Mouse (Mus musculus) erythroblast, embryonic 14.5 days (primary cell): ENCODE data around the gene Polr2g. TPM values are rescaled to one million over a fixed set of nuclear protein-coding genes. Genes with fewer than 3 reads are reported as not detected.
A peak's percentile ranks its signal among the peaks of the same experiment; 100 is the strongest.

Experiments used
- H3K27me3 ChIP-seq: 2 replicates; pipeline ENCODE4 v1.6.1; 2012; ENCODE audit warnings: inconsistent platforms; ENCODE audit not compliant: control insufficient read depth
- H3K36me3 ChIP-seq: 2 replicates; pipeline ENCODE4 v1.6.1; 2012; ENCODE audit warnings: mild to moderate bottlenecking, inconsistent platforms; ENCODE audit not compliant: control insufficient read depth
- H3K4me1 ChIP-seq: 2 replicates; pipeline ENCODE4 v1.6.1; 2012; ENCODE audit warnings: inconsistent platforms; ENCODE audit not compliant: control insufficient read depth
- H3K4me3 ChIP-seq: replicated peaks from 2 replicates; pipeline ENCODE3; 2012; ENCODE audit warnings: moderate library complexity, mild to moderate bottlenecking, inconsistent platforms
- H3K9me3 ChIP-seq: 2 replicates; pipeline ENCODE4 v1.6.1; 2012; ENCODE audit warnings: low read length, inconsistent platforms, mixed read lengths; ENCODE audit not compliant: control insufficient read depth
- GATA1 ChIP-seq: IDR thresholded peaks from 2 replicates; pipeline ENCODE4 v1.6.1; 2012; ENCODE audit warnings: low read length, inconsistent platforms, mixed read lengths
- TAL1 ChIP-seq: IDR thresholded peaks from 3 replicates; pipeline ENCODE4 v1.6.1; 2012; ENCODE audit warnings: low read length, inconsistent platforms, mixed read lengths
- polyA plus RNA-seq: library from polyadenylated mRNA; stranded (reverse); fragments of >175 nt; gene quantifications from 2 replicates; pipeline ENCODE4 v1.2.3, GENCODE M21; 2012

Polr2g gene
- polyA plus RNA-seq, 1 experiment: 0.36 TPM

DNA sequence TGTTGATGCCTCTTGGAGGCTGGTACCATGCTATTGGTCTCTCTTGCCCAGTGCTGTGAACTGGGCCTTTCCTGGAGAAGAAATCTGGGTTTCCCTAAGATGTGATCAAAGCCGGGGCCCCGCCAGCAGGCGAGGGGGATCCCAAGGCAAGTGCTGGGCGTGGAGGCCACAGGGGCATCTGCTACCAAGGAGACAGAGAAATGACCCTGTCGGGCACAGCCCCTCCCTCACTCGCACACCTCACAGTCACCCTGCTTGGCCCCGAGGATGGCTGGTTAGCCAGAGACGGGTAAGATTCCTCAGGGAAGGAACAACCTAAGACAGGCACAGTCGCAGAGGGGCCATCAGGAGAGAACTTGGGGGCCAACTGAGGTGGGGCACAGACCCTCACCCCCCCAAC lies 32.8 kb downstream of the Polr2g start:
- peaks cover 97% of the 10 kb centered on the region for H3K36me3 ChIP-seq
- peaks cover 3% of the 10 kb centered on the region; the same call in 1 of the 2 replicates for H3K27me3 ChIP-seq
- TF ChIP-seq TAL1 (no peak), GATA1 (no peak)
- peaks cover 6% of the 10 kb centered on the region for H3K4me1 ChIP-seq
- H3K9me3 ChIP-seq: peaks cover 15% of the 10 kb centered on the region
- no peak overlapping the region for H3K4me3 ChIP-seq

DNA sequence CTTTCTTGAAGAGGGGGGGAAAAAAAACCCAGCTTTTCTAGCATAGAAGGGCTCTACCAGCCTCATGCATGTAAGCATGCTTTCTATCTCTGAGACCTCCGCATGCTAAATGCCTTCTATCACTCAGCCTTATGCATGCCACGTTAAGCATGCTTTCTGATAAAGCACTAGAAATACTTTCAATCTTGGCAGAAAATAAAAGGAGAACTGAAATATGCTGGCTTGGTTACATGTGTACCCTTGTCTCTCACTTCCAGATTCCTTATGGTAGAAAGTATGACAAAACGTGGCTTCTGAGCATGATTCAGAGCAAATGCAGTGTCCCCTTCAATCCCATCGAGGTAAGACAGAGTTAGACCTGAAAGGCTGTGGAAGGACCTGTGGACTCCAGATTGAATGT lies 35.1 kb downstream of the Polr2g start:
- TF ChIP-seq GATA1 (no peak), TAL1 (no peak)
- H3K9me3 ChIP-seq: peaks cover 15% of the 10 kb centered on the region
- H3K36me3 ChIP-seq: peaks cover 82% of the 10 kb centered on the region
- no peak overlapping the region for H3K4me3 ChIP-seq
- peaks cover 13% of the 10 kb centered on the region for H3K4me1 ChIP-seq
- H3K27me3 ChIP-seq: peaks cover 3% of the 10 kb centered on the region; the same call in 1 of the 2 replicates

DNA sequence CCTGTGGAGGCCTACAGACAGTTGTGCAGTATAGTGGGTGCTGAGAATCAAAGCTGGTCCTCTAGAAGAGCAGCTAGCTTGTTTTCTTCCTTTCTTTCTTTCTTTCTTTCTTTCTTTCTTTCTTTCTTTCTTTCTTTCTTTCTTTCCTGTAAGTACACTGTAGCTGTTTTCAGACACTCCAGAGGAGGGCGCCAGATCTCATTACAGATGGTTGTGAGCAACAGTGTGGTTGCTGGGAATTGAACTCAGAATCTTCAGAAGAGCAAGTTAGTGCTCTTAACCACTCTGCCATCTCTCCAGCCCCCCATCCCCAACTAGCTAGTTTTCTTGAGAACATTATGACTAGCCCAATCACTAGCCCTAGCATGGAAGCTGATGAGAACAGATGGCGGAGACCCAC lies 37.6 kb downstream of the Polr2g start:
- TF ChIP-seq TAL1: no peak
- TF ChIP-seq GATA1: no peak
- Histone ChIP-seq H3K9me3 (peaks cover 12% of the 10 kb centered on the region), H3K36me3 (peaks cover 61% of the 10 kb centered on the region)

DNA sequence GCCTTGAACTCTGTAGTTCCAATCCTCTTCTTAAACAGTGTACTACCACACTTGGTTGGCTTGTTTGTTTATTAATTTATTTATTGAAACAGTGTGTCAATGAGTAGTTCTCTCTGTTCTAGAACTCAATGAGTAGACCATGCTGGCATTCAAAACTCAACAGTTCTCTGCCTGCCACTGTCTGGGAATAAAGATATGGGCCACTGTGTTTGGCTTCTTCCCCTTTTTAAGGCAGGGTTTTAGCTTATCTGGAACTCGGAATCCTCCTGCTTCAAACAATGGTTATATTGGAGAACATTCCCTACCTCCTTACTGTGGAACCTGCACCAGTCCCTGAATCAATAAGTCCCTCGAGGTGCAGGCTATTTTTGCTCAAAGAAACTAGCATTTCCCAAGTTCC lies 39.5 kb downstream of the Polr2g start:
- no peak for TF ChIP-seq TAL1
- TF ChIP-seq GATA1: no peak
- peak overlapping the region; percentile 73 for H3K4me3 ChIP-seq
- no peaks in the 10 kb centered on the region for H3K9me3 ChIP-seq
- peaks cover 36% of the 10 kb centered on the region for H3K4me1 ChIP-seq
- H3K27me3 ChIP-seq: no peaks in the 10 kb centered on the region
- H3K36me3 ChIP-seq: peaks cover 61% of the 10 kb centered on the region

More for the DNA sequence above, 37.6 kb downstream of the Polr2g start:
- H3K27me3 ChIP-seq: peaks cover 3% of the 10 kb centered on the region; the same call in 1 of the 2 replicates
- no peak overlapping the region for H3K4me3 ChIP-seq
- peaks cover 25% of the 10 kb centered on the region for H3K4me1 ChIP-seq

DNA sequence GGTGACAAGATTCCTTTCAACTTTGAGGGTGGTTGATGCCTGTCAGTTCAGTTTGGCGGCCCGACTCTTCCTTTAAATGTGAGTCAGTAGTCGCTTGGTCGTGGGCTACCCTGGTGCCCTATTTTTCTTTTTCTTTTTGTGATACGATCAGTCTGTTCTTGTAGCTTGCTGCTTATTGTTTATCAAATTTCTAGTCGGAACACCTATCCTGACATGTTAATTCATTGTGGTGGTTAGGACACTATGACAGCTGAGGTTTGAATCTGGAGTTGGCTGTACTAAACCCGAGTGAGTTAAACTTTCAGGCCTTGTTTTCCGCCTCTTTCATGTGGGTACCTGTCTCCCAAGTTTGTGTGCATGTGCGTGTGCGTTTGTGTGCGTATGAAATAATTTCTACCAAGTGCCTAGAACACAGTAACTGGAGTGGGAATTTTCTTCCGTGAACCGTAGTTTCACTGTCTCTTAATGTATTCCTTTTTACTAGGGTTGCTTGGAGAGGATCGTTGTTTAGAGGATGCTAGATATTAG lies 40.8 kb downstream of the Polr2g start:
- H3K9me3 ChIP-seq: no peaks in the 10 kb centered on the region
- peaks cover 61% of the 10 kb centered on the region for H3K36me3 ChIP-seq
- peaks cover 37% of the 10 kb centered on the region for H3K4me1 ChIP-seq
- H3K4me3 ChIP-seq: peak overlapping the region; percentile 73
- no peak for TF ChIP-seq GATA1
- TF ChIP-seq TAL1: no peak
- H3K27me3 ChIP-seq: no peaks in the 10 kb centered on the region

DNA sequence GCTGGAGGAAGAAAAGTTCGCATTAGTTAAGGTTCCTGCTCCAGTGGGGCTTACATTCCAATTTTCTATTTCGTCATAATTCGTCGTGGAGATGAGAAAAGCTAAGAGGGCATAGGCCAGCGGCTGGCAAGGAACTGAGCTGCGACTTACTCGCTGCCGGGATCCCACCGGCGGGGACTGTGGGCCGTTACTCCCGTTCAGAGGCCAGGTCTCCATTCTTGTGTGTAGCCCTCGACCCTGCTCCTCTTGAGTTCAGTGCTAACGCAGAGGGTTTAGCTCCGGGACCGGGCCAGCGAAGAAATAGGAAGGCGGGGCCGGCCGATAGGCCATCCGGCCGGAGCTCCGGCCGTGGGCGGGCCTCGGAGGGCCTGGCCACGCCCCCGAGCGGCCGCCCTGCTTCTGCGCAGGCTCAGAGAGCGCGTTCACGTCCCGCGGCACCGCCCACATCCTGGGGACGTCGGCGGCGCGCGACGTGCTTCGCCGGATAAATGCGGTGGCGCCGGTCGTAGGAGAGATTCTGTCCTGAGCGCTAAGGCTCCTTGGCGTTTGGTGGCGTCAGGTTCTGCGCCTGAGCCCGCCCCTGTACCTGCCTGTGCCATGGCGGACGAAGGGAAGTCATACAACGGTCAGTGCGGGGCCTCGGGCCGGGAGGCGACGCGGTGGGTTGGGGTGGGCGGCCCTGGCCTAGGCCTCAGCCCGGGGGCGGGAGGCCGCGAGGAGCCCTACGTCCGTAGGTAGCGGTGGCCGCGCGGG lies 41.6 kb downstream of the Polr2g start, which contains the start of gene Nxf1:
Nxf1 (plus strand) TSS at position 439 of the 753 bp plus-strand sequence.
- Histone ChIP-seq H3K36me3 (peaks cover 61% of the 10 kb centered on the region), H3K27me3 (no peaks in the 10 kb centered on the region), H3K9me3 (no peaks in the 10 kb centered on the region), H3K4me1 (peaks cover 37% of the 10 kb centered on the region), H3K4me3 (peak within 1 kb of the TSS; percentile 73)
- TF ChIP-seq GATA1: no peak
- TF ChIP-seq TAL1: no peak

DNA sequence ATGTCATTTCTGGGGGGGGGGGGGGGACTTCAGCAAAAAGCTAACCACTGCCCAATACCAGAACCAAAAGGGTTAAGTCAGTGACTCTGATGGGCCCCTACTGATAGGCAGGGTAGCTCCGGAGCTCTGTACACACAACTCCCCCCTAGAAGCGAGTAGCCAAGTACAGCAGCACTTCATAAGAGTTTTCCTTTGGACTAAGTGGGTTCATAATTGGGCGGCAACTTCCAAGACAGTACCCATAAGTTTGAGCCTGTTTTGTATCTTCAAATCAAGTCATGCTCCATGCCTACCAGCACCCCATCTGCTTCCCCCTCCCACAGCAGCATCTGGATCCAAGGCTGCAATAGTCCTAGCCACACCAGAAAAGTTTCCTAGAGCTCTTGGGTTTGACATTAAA lies 42.7 kb downstream of the Polr2g start:
- Histone ChIP-seq H3K9me3 (no peaks in the 10 kb centered on the region), H3K4me3 (peak overlapping the region; percentile 73), H3K4me1 (peaks cover 37% of the 10 kb centered on the region), H3K27me3 (no peaks in the 10 kb centered on the region), H3K36me3 (peaks cover 63% of the 10 kb centered on the region)
- TF ChIP-seq GATA1: no peak

DNA sequence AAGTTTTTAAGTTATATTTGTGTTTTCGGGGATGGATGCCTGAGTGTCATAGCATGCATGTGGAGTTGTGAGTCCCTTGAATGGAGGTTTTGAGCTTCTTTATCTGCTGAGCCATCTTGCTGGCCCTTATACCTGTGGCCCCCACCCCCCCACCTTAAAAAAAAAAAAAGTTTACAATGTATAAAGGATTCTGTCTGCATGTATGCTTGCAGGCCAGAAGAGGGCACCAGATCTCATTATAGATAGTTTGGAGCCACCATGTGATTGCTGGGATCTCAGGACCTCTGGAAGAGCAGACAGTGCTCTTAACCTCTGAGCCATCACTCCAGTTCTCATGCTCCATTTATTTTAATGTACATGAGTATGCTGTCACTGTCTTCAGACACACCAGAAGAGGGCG lies 51.0 kb downstream of the Polr2g start:
- Histone ChIP-seq H3K36me3 (peaks cover 98% of the 10 kb centered on the region), H3K4me1 (peaks cover 11% of the 10 kb centered on the region), H3K27me3 (no peaks in the 10 kb centered on the region), H3K9me3 (no peaks in the 10 kb centered on the region), H3K4me3 (no peak overlapping the region)
- TF ChIP-seq GATA1 (no peak), TAL1 (no peak)

DNA sequence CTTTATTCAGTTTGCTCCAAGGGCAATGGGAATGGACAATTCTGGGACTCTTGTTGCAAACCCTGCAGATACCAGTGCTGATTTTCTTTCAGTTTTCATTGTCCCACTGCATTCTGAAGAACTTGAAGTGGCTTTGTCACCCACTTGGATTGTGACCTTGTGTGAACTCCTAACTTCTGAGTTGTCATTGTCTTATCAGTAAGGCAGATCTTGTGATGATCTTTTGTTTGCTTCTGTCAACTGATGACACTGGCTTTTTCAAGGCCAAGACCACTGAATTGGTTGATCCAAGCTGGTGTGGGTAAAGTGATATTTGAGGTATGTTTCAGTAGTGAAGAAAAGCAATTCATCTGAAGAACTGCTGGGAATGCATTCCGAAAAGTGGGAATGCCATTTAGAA lies 53.0 kb downstream of the Polr2g start:
- Histone ChIP-seq H3K4me3 (no peak overlapping the region), H3K27me3 (no peaks in the 10 kb centered on the region), H3K36me3 (peaks cover 85% of the 10 kb centered on the region), H3K9me3 (no peaks in the 10 kb centered on the region), H3K4me1 (peaks cover 24% of the 10 kb centered on the region)
- TF ChIP-seq TAL1 (no peak), GATA1 (peak; percentile 85)

Other genes starting within 250 kb of the Polr2g start
- 0.01 TPM in 1 of 2 replicates, not detected in the other for gene Slc22a8, start 207.3 kb downstream of the Polr2g start, polyA plus RNA-seq
- gene Slc22a6, start 180.5 kb downstream of the Polr2g start, polyA plus RNA-seq: not detected in 2 replicates
- gene Chrm1, start 134.8 kb downstream of the Polr2g start, polyA plus RNA-seq: 0.01 TPM in 1 of 2 replicates, not detected in the other
- 33.5 and 37.4 TPM in 2 replicates for gene Slc3a2, start 75.2 kb downstream of the Polr2g start, polyA plus RNA-seq
- gene Wdr74, start 62.8 kb downstream of the Polr2g start, polyA plus RNA-seq: 1.7 and 2.5 TPM in 2 replicates
- not detected in 2 replicates for gene 1700092M07Rik, start 57.9 kb downstream of the Polr2g start, polyA plus RNA-seq
- 3.3 and 3.6 TPM in 2 replicates for gene Stx5a, start 57.2 kb downstream of the Polr2g start, polyA plus RNA-seq
- gene Nxf1, start 41.5 kb downstream of the Polr2g start, polyA plus RNA-seq: 2.9 and 3.0 TPM in 2 replicates
- gene Tmem223, start 27.6 kb downstream of the Polr2g start, polyA plus RNA-seq: 4.9 and 5.0 TPM in 2 replicates
- 10.3 and 14.4 TPM in 2 replicates for gene Tmem179b, start 24.1 kb downstream of the Polr2g start, polyA plus RNA-seq
- gene Taf6l, start 12.2 kb downstream of the Polr2g start, polyA plus RNA-seq: 4.1 and 4.7 TPM in 2 replicates
- 0.06 and 0.07 TPM in 2 replicates for gene Zbtb3, start 4.0 kb upstream of the Polr2g start, polyA plus RNA-seq
- 0.24 TPM in 2 replicates for gene Ttc9c, start 20.8 kb upstream of the Polr2g start, polyA plus RNA-seq
- gene Hnrnpul2, start 21.4 kb upstream of the Polr2g start, polyA plus RNA-seq: 8.6 and 10.2 TPM in 2 replicates
- gene AC129217.1, start 31.2 kb upstream of the Polr2g start, polyA plus RNA-seq: 0.10 TPM in 1 of 2 replicates, not detected in the other
- gene Bscl2, start 38.9 kb upstream of the Polr2g start, polyA plus RNA-seq: 4.6 and 6.4 TPM in 2 replicates
- not detected in 2 replicates for gene Gng3, start 40.6 kb upstream of the Polr2g start, polyA plus RNA-seq
- gene Lrrn4cl, start 52.2 kb upstream of the Polr2g start, polyA plus RNA-seq: not detected in 2 replicates
- gene Ubxn1, start 72.9 kb upstream of the Polr2g start, polyA plus RNA-seq: 19.4 and 19.7 TPM in 2 replicates
- 3.7 and 3.8 TPM in 2 replicates for gene Uqcc3, start 82.3 kb upstream of the Polr2g start, polyA plus RNA-seq
- 0.01 and 0.03 TPM in 2 replicates for gene Lbhd1, start 85.2 kb upstream of the Polr2g start, polyA plus RNA-seq
- gene Gm49403, start 85.4 kb upstream of the Polr2g start, polyA plus RNA-seq: not detected in 2 replicates
- gene 1810009A15Rik, start 90.3 kb upstream of the Polr2g start, polyA plus RNA-seq: 6.6 and 7.7 TPM in 2 replicates
- not detected in 2 replicates for gene Gm49416, start 90.3 kb upstream of the Polr2g start, polyA plus RNA-seq
- gene Ints5, start 94.4 kb upstream of the Polr2g start, polyA plus RNA-seq: 3.1 and 3.7 TPM in 2 replicates
- 1.9 and 2.5 TPM in 2 replicates for gene Ganab, start 99.5 kb upstream of the Polr2g start, polyA plus RNA-seq
- 15.8 and 16.4 TPM in 2 replicates for gene B3gat3, start 121.8 kb upstream of the Polr2g start, polyA plus RNA-seq
- 0.42 and 0.57 TPM in 2 replicates for gene Rom1, start 130.8 kb upstream of the Polr2g start, polyA plus RNA-seq
- 1.3 and 1.4 TPM in 2 replicates for gene Eml3, start 131.0 kb upstream of the Polr2g start, polyA plus RNA-seq
- gene Mta2, start 143.3 kb upstream of the Polr2g start, polyA plus RNA-seq: 2.2 and 3.4 TPM in 2 replicates
- 1.6 TPM in 2 replicates for gene Tut1, start 155.3 kb upstream of the Polr2g start, polyA plus RNA-seq
- 5.4 and 8.2 TPM in 2 replicates for gene Eef1g, start 168.5 kb upstream of the Polr2g start, polyA plus RNA-seq
- gene Ahnak, start 190.7 kb upstream of the Polr2g start, polyA plus RNA-seq: 0.01 and 0.05 TPM in 2 replicates